Mouse (Mus musculus): ENCODE data around the gene Syngr2. TPM values are rescaled to one million over a fixed set of nuclear protein-coding genes. Genes with fewer than 3 reads are reported as not detected.
A peak's percentile ranks its signal among the peaks of the same experiment; 100 is the strongest.
"Not testable (repeated sequence)": the region's sequence is repeated elsewhere in the genome, so short reads cannot be mapped to it uniquely, and the experiment has no call there.

The Syngr2 gene
- total RNA-seq, 2 experiments from 2014 or later, result 108 to 109 TPM

DNA sequence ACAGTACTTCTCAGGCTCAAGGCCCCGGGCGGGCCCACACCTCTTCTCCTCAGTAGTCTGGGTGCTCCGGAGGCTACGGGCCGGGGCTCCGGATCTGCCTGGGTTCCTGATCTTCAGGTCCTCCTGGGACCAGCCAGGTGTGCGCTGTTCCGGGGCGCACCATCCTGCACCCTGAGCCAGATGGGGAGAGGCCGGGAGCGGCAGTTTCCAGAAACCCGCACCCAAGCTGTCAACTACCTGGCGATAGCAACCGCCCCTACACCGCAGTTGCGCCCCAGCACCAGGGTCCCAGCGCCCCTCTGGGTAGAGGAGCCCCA is 29.3 kb upstream of the Syngr2 start:
- DNase-seq, result no peak
- intact Hi-C loops (cut with DNase I), result no loop called here

DNA sequence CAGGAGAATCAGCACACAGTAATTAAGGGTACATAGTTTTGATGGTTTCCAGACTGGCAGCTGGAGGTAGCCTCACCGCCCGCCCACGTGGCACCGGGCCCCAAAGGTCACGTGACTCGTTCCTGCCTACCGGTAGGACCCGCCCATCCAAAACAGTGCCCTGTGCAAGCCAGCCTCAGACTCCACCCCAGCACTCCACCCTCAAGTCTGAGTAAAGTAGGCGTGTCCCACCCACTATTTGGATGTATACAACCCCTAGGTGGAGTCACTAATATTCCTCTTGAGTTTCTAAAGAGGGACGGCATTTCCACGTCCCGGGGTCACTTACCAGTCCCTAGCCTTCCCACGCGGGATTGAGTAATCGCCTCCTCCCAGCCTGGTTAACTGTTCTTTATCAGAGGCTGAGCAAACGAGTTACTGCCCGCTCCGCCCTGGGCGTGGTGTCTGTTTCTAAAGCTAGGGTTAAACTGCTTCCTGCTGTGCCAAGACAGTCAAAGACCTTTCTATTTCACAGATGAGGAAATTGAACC is 28.8 kb upstream of the Syngr2 start:
- DNase-seq, result peak; percentile 84 to 85
- intact Hi-C loops (cut with DNase I), result no loop called here

DNA sequence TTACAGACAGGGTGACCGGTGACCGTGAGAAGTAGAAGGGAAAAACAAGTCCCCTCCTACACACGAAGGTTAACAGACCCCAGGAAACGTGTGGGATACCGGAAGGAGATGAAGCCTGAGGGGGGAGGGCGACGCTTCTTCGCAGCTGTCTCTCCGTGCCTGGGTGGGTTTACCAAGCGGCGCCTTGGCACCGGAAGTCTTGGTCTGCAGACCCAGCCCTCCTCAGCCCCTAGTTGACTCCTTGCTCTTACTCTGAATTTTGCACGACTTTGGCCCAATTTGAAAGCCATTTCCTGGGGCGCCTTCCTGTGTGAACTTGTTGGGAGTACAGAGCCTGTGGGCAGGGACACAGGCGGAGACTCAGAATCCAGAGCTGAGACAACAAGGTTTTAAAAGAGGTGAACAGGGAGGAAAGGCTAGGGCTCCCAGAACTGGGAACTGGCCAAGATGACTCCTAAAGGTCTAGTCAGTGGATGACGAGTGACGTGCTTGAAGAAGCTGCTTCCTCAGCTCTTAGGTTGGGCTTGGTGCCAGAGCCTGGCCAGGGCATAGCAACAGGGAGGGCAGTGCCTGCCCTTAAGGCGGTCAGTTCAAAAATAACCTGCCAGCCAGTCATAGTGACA is 28.2 kb upstream of the Syngr2 start:
- intact Hi-C loops (cut with DNase I), result no loop called here
- DNase-seq, result peak; percentile 71 to 73

DNA sequence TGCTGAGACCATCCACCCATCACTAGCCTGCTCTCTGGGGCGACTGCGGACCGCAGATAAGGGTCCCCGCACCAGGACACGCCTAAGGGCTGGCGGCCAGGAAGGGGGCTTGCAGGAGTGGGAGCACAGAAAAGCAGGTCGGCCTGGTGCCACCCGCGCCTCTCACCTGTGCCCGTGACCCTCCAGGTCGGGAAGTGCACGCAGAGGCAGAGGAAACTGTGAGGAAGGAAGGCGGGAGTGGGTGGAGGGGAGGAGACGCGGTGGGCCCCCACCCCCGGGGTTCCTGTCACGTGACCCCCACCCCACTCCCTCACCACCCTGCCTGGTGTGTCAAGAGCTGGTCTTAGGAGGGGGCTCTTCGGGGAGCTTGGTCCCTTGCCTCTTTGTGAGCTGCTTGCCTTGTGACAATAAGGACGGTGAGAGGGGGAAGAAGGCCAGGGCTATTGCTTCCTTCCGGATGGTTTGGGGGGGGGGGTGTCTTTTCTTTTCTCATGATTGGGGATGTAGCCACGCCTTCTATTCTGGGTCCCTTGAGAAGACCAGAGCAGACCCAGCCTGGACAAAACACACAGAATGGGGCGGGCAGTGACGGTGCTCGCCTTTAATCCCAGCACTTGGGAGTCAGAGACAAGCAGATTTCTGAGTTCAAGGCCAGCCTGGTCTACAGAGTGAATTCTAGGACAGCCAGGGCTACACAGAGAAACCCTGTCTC is 27.3 kb upstream of the Syngr2 start, which contains the start of the genes Tmc8 and Tmc6:
Gene Tmc8 (plus strand): TSS at position 84 of the 712 bp plus-strand sequence.
Gene Tmc6 (minus strand): TSS at position 206 of the 712 bp plus-strand sequence.
- intact Hi-C loops (cut with DNase I), result no loop called here
- DNase-seq, result peak; percentile 60 to 68

DNA sequence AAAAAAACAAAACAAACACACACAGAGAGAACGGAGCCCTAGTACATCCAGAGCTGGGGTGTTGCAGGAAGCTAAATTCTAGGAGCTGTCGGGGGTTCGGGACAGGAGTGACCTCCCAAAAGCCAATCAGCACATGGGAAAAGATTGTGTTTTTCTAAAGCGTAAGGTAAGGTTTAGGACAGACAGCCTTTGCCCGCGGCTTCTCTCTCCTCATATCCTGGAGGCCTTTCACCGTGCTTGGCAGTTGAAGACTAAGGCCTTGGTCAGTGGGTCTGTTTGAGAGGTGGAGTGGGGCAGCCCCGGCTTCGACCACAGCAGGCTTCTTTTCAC is 26.8 kb upstream of the Syngr2 start:
- intact Hi-C loops (cut with DNase I), result no loop called here

DNA sequence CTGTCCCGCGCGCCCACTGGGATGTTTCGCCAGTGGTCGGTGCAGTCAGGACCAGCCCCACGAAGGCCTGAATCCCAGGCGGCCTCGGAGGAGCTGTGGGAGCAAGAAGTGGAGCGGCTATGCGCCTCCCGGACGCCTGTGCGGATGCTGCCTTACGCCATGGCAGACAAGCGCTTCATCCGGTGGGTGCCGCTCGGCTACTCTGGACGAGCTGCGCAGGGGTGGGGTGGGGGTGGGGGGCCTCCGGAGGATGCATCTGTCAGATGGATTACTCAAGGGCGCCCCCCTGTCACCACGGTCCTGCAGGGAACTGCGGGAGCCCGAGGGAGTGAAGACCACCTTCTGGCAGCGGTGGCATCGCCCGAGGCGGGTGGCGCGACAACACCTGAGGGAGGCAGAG is 26.4 kb upstream of the Syngr2 start:
- intact Hi-C loops (cut with DNase I), result no loop called here

More for the DNA sequence above, 26.8 kb upstream of the Syngr2 start:
- no peak for DNase-seq

DNA sequence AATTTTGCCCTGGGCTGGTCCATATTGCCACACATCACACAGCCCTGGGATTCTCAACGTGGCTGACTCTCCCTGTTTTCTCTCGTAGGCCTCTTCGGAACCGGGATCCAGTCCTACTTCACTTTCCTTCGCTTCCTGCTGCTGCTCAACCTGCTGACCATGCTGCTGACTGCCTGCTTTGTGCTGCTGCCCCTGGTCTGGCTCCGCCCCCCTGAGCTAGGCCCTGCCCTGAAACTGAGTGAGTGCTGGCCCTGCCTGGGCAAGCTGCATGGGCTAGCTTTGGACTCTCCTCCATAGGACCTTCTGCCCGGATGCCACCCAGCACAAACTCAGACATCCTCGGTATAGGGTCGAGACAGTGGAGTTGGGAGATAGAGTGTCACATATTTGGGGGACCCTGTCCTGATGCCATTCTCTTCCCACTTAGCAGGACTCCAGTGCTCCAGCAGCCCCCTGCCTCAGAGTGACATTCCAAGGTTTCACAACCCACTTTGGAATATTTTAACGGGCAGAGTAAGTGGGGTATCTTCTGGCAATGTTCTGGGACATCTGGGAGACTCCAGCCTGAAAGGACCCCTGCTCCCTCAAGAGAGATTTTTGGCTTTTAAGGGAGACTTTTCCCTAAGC is 25.7 kb upstream of the Syngr2 start:
- peak; percentile 35 to 39 for DNase-seq
- intact Hi-C loops (cut with DNase I), result no loop called here

More for the DNA sequence above, 26.4 kb upstream of the Syngr2 start:
- peak; percentile 67 to 78 for DNase-seq

DNA sequence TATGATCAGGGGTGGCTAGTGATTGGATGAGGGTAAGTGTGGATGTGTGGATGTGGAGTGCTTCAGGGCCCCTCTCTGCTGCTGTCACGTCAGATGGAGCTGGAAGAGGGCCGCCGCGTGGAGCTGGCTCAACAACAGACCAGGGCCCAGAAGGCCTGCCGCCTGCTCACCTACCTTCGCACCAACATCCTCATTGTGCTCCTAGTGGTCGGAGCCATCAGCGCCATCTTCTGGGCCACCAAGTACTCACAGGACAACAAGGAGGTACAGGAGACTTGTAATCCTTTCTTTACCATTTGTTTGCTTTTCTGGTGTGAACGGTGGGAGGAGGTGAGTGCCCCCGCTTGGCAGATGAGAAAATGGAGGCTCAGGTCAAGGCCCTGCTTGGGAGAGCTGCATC is 23.2 kb upstream of the Syngr2 start:
- intact Hi-C loops (cut with DNase I), result loop anchor here (2.0 to 5.0 kb wide), 2 partner anchors 75 to 399 kb away; no protein-coding TSS in a partner anchor
- peak; percentile 60 to 72 for DNase-seq

DNA sequence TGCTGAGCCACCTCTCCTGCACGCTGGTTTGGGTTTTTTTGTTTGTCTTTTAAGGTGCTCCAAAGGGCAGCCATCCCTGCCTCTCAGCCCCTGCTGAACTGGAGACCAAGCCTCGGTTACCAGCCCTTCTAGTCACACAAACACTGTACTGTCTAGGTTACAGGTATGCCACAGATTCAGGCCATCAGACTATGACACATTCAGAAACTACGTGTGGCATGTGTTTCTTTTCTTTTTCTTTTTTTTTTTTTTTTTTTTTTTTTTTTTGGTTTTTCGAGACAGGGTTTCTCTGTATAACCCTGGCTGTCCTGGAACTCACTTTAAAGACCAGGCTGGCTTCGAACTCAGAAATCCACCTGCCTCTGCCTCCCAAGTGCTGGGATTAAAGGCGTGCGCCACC is 21.0 kb upstream of the Syngr2 start:
- not testable (repeated sequence) for DNase-seq
- intact Hi-C loops (cut with DNase I), result loop anchor here (5.0 kb wide), 1 partner anchor 401 kb away; no protein-coding TSS in a partner anchor

DNA sequence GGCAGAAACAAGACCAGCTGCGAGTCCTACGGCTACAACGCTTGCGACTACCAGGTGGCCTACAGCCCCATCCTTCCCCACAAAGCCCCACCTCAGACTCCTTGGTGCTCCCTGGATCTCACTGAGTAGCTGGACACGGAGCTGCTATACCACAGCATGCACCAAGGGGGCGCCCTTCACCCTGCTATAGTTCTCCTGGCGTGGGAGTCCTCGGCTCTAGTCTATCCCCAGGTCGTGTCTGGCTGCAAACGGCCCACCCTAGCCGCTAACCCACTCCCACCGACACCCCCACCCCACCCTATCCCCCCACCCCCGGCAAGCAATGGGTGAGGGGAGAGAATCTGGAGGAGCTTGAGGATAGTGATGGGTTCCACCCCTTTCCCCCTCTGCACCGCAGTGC is 19.2 kb upstream of the Syngr2 start:
- peak; percentile 80 to 84 for DNase-seq
- intact Hi-C loops (cut with DNase I), result loop anchor here (1.0 kb wide), 1 partner anchor 34 kb away; no protein-coding TSS in a partner anchor

DNA sequence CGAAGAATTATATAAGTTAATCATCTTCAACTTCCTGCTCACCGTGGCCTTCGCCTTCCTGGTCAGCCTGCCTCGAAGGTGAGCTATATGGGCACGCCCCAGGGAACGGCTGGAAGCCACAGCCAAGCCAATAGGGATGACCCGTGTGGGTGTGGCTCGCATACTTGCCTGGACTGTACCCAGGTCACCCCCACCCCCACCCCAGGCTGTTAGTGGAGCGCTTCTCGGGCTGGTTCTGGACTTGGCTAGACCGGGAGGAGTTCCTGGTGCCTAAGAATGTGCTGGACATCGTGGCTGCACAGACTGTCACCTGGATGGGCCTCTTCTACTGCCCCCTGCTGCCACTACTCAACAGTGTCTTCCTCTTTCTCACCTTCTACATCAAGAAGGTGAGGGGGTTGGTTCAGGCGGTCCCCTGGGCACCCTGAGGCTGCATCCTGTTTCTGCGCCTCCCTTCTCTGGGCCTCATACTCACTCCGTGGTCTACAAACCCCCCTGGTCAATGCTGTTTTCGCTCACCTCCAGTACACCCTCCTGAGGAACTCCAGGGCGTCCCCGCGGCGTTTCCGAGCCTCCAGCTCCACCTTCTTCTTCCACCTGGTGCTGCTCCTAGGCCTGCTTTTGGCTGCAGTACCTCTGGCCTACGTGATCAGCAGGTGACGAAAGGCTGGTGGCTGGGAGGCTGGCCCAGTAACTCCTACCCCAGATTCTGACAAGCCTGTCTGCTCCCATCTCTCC is 18.6 kb upstream of the Syngr2 start:
- intact Hi-C loops (cut with DNase I), result loop anchor here (1.0 kb wide), 1 partner anchor 33 kb away; no protein-coding TSS in a partner anchor

DNA sequence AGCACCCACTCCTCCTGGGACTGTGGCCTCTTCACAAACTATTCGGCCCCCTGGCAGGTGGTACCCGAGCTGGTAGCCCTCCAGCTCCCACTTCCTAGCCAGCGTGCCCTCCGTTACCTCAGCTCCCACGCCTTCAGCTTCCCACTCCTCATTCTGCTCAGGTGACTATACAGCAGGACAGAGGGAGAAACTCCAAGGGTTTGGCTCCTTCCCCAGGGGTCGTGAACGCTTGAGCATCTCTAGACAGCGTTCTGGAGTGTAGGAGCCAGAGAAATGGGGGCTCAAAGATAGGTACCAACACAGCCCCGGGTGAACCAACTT is 18.1 kb upstream of the Syngr2 start:
- intact Hi-C loops (cut with DNase I), result no loop called here
- DNase-seq, result no peak

More for the DNA sequence above, 18.6 kb upstream of the Syngr2 start:
- DNase-seq, result no peak

DNA sequence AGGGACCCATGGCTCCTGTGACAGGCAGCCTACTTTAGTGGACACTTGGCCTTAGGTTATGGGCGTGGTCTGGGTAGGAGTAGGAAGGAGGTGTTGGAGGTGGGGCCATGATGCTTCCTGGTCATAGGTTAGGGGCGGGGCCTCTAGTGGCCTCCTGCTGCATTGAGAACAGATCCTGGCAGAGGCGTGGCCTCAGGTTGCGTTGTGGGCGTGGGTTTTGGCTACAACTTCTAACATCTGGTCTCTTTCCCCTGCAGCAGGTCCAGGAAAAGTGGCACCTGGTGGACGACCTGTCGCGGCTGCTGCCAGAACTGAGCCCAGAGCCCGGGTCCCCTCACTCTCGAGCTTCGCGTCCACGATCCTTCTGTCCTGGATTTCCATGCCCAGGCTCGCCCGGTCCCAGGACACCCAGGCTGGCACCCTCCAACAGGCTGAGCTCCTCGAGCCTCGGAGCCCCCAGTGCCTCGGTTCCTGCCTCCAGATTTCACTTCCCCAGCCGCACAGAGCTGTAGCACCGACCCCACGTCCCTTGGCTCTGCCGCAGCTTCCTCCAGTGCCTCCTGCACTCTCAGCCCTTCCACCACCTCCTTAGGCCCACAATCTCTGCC is 17.1 kb upstream of the Syngr2 start:
- intact Hi-C loops (cut with DNase I), result no loop called here
- no peak for DNase-seq

DNA sequence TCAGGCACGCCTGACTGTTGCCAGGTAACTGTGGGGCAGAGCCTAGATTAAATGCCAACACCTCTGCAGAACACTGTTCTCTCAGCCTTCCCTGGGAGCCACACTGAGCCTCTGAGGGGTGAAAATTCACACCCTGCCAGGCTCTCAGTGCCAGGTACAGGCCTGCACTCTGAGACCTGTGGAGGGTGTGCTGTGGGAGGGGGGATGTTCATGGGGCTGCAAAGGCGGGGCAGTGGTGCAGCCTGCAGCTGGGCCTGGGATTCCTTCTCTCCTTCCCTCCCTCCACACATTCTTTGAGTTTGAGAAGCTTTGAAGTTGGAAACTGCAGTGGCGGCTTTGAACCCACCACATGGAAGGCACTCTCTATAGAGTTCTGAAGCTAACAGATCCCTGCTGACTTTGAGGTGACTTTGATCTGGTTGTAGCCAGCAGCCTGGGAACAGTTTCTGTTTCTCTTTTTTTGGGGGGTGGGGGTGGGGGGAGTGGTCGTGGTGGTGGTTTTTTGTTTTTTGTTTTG is 15.4 kb upstream of the Syngr2 start:
- intact Hi-C loops (cut with DNase I), result no loop called here
- DNase-seq, result no peak

DNA sequence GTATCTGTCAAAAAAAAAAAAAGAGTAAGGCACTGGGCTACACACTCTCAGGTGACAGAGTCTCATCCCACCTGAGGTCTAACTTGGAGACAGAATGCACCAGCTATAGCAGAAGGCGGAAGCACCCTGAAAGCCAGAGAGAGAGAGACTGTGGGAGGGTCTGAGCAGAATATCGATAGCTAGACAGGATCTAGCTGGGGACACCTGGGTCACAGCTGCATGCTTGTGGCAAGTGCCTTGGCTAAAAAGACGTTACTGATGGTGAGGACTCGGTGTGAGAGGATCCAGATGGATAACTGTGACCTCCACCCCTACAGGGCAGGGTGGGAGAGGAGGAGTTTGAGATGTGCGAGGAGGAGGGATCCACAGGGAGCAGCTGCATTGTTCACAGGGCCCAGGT is 12.5 kb upstream of the Syngr2 start:
- intact Hi-C loops (cut with DNase I), result no loop called here

DNA sequence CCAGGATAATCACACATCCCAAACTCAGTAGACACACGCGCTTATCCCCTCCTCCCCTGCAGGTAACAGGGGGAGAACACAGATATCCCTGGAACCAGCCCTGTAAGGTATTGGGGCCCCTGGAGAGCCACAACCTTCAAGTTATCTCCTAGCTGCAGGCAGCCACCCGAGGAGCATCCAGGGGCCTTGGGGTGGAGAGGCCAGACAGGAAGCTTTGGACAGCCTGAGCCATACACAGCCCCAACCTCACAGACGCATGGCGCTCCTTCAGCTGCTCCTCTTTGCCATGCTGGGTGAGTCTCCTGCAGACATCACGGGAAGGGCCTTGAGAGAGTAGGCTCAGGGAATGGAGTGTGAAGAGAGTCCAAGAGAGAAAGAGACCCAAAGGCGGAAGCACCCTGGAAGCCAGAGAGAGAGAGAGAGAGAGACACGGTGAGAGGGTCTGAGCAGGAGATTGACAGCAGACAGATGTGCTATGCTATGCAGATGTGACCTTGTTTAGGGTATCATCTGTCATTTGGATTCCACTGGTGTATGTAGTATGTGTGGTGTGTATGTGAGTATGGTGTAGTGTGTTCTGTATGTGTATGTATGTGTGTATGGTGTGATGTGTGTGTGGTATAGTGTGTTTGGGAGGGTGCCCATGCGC is 11.8 kb upstream of the Syngr2 start, which contains the start of gene 6030468B19Rik:
Gene 6030468B19Rik (plus strand): TSS at position 150 of the 649 bp plus-strand sequence.
- no peak for DNase-seq
- intact Hi-C loops (cut with DNase I), result no loop called here

More for the DNA sequence above, 12.5 kb upstream of the Syngr2 start:
- no peak for DNase-seq

DNA sequence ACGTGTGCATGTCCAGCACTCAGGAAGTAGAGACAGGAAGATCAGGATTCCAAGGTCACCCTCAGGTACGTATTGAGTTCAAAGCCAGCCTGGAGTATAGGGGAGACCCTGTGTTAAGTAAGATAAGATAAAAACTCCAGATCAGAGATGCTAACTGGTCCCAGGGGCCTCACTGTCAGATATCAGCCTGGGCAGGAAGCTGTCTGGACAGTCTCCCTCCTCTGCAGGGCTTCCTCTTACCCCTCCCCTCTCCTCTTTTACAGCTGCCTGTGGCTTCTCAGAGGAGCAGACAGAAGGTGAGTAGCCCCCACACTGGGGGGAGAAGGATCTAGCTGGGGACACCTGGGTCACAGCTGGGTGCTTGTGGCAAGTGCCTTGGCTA is 11.3 kb upstream of the Syngr2 start:
- intact Hi-C loops (cut with DNase I), result no loop called here
- DNase-seq, result no peak

DNA sequence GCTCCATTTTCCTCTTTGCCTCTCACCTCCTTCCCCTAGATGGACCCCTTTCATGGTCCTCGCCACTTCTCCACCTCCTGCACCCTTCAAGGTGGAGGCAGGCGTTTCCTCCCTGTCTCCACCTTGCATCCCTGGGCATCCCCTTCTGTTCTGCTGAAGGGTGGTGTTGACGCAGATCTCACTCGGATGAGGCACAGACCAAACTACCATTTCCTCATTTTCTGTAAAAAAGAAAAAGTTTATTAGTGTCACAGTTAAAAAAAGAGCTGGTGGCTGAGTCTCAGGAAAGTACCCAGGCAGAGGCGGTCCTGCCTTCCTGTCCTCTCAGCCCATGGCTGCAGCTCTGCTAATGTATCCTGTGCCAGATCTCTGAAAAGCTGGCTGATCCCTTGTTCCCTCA is 10.3 kb upstream of the Syngr2 start:
- intact Hi-C loops (cut with DNase I), result no loop called here
- no peak for DNase-seq

DNA sequence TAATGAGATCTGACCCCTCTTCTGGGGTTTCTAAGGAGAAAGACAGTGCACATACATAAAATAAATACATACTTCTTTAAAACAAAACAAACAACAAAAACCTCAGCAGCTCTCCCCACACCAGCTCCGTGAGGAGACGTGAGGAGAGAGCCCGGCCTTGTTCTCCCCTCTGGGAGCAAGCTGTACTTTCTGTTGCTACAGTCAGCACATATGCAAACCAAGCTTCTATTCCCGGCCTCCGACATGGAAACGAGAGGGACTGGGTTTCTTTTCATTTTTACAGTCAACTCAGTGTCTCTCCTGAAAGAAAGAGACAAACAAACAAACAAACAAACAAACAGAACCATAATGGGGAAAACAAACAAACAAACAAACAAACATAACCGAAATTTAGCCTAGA is 9.4 kb upstream of the Syngr2 start:
- DNase-seq, result no peak
- intact Hi-C loops (cut with DNase I), result no loop called here

DNA sequence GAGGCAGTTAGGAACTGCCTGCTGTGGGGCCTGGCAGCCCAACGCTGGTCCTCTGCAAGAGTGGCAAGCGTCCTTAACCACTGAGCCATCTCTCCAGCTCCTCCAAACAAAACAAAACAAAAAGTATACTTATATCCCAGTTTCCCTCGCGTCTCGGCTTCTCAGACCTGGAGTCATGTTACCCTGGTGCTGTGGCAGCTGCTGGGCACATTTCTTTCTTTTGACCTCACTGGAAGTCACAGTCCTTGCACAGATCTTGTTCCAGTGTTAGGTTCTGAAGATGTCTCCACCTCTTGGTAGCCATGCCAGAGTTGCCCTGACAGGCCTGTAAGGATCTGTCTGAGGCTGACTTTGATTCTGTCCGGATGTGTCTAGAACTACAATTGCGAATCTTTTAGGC is 7.8 kb upstream of the Syngr2 start:
- DNase-seq, result no peak
- intact Hi-C loops (cut with DNase I), result no loop called here
